Mouse (Mus musculus): ENCODE measurements at regions not wholly inside any gene's neighbourhood (a gene's known extent, or its start where the extent isn't known, plus 50 kb on each side); places are given as distances from the start of the nearest gene placed in this dataset.

GRCm38 (mm10) chr2:64860113-64860512, 164.7 kb downstream of the Grb14 start:
- DNase-seq (ENCODE audit: low read depth, low spot score) = no peak

DNA sequence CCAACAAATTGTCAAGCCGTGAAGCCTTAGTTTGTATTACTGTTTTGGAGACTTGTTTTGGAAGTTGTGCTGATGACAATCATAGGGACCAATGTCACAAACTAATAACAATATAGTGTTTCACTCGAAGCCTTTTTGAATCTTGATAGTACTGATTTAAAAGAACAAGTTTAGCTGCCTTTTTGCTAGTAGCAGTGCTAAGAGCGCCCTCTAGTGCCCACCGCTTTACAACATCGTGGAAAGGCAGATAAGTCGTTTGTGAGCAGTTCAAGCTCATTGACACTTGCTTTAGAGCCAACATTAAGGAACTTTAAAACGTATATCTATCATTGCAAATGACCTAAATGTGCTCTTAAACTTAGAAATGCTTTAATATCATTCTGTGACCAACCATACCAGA, 170.9 kb downstream of the Grb14 start:
- DNase-seq (ENCODE audit: low read depth, low spot score) = peak; percentile 37

GRCm38 (mm10) chr2:64852913-64853312, 171.9 kb downstream of the Grb14 start:
- no peak for DNase-seq (ENCODE audit: low read depth, low spot score)

- no peak for DNase-seq (ENCODE audit: low read depth, low spot score)
These were observed 173.7 kb downstream of the Grb14 start for GRCm38 (mm10) chr2:64851096-64851495.

DNA sequence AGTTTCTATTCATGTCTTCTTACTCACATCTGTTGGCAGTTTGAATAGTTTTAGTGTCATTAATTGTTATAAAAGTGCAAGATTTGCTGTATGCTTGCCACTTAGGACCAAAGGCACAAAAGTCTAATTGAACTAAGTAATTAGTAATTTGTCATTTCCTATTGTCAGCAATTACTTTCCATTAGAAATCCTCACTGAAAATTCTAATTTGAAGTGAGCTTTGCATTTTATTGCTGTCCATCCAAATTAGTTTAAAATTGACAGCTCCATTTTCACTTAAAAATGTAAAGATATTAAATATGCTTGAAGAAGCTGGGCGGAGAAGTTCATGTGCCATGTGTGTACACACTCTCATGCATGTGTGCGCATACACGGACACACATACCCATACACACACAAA, 174.1 kb downstream of the Grb14 start:
- DNase-seq (ENCODE audit: low read depth, low spot score) = no peak

DNA sequence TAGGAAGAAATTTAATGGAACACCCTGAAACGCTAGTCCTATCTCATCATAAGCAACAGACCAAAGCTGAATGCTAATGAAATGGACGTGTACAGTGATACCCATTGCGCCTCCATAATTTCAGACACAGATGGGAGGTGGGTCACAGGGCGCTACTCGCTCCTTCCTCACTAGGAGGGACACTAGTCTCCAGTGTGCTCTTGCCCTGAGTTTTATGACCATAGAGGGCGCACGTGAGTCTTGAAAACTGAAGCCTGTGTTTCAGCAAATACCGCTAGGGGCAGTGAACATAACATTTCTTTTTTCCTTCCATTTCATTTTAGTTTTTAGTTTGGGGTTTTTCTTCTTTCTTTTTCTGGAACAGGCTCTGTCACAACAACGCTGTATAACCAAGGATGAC, 200.3 kb downstream of the Grb14 start:
- no peak for DNase-seq (ENCODE audit: low read depth, low spot score)

DNA sequence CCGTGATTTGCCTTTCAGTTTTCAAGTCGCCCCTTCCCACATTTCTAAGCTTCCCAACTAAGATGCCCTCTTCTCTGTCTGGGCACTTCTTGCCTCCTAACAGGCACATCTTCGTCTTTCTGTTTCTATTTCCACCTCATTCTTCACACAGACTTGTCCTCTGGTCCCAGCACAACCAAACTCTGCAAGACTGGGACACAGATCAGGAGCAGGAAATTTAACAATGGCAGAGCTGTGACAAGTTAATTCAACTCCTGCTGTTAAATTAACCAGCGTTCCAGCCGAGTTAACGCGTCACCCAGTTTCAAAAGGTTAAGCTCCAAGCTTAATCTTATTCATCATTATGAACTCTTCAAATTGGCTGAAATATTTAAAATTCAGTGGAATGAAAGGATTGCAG, 200.9 kb downstream of the Grb14 start:
- no peak for DNase-seq (ENCODE audit: low read depth, low spot score)

DNA sequence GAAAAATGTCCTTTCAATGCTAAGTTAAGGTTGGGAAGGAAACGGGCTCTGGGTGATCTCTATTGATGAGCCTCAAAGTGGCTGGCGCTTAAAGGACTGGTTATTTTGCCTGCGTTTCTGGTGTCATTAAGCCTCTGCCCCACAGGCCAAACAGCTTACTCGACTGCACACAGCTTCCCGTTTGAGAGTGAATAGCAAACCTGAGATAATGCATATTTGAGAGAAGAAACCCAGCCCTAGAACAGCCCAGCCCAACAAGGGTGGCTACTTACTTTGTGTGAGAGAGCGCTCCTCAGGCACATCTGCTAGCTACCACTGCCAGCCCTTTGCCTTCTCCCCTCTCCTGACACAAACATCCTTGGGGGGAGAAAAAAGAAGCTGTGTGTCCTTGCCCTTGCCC, 201.7 kb downstream of the Grb14 start:
- no peak for DNase-seq (ENCODE audit: low read depth, low spot score)

GRCm38 (mm10) chr2:64818159-64818558, 206.6 kb downstream of the Grb14 start:
- no peak for DNase-seq (ENCODE audit: low read depth, low spot score)

All from retina, adult 2 months (tissue).